Mouse (Mus musculus) G1E (cell line): ENCODE measurements at regions not wholly inside any gene's neighbourhood (a gene's known extent, or its start where the extent isn't known, plus 50 kb on each side); places are given as distances from the start of the nearest gene placed in this dataset.

Experiments used
- CTCF ChIP-seq: IDR thresholded peaks from 2 replicates; pipeline ENCODE4 v1.5.1; 2012; ENCODE audit warnings: low read depth, low read length, inconsistent platforms, mixed read lengths
- GATA2 ChIP-seq: IDR thresholded peaks from 2 replicates; pipeline ENCODE4 v1.6.1; 2012; ENCODE audit warnings: low read depth, low read length, inconsistent platforms, borderline replicate concordance
- TAL1 ChIP-seq: conservative IDR thresholded peaks from 2 replicates; pipeline ENCODE4 v1.6.1; 2012; ENCODE audit warnings: low read depth, low read length, inconsistent platforms, mixed read lengths

DNA sequence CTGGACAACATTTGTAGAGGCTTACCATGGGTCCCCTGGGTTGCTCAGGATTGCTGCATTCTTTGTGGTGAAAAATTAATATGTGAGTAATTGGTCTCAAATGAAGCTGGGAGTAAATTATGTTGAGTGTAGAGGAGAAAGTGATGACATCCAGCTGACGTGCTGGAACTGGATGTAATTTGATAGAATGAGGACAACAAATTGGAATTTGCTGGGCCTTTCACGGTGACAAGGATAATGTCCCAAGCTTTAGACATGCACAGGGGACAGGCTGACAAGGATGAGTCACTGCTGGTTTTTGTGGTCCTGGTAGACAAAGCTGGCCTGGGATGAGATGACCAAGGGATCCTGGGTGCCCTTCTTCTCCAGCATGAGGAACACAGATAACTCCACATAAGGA, 357.9 kb upstream of the Mki67 start:
- no peak for TF ChIP-seq TAL1
- TF ChIP-seq GATA2 = no peak
- no peak for TF ChIP-seq CTCF
